Mouse (Mus musculus): Measurements from ENCODE around the gene Zdhhc1. TPM values are rescaled to one million over a fixed set of nuclear protein-coding genes. Genes with fewer than 3 reads are reported as not detected.

The Zdhhc1 gene
- polyA plus RNA-seq, 1 experiment from 2014 or later, result 40.6 TPM

GRCm38 (mm10) chr8:105469041-105469695 is 27.5 kb downstream of the Zdhhc1 start:
- no peak overlapping the region for H3K27ac ChIP-seq (ENCODE audit: low read length)
- peak; percentile 14 for ATAC-seq

DNA sequence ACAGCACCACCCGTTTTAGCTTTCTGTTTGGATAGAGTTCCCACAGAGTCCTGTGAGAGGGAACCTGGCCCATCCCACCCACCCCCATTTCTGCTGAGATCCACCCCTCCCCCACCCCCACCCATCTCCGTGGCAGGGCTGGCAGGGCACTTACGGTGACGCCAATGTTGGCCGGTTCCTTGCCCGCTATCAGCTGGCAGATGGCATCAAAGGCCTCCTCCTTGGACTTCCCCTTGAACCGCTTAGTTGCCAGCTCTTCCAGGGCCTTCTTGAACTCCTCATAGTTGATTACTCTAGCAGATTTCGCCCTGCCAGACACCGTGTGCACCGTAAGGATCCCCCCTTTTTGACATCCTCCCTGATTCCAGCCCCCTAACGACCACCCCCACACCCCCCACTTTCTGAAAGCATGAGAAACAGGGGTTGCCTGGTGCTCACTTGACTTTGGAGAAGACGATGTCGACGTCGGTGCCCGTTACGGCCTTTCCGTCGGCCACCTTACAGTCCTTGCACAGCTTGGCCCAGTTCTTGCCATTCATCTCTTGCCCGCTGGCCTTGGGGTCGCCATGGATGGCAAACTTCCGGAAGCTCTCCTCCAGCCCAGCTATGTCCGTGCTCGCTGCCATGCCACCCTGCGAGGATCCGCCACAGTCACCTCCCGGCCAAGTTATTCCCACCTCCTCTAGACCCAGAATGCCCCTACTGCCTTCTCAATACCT is 28.5 kb downstream of the Zdhhc1 start:
- DNase-seq (ENCODE audit: low spot score) (no peak), ATAC-seq (no peak)
- Histone ChIP-seq H3K36me3 (ENCODE audit: insufficient read depth, low read length) (no peaks in the 10 kb centered on the region; the same call in 1 of the 2 replicates), H3K4me1 (ENCODE audit: insufficient read depth, low read depth, low read length) (peaks cover 3% of the 10 kb centered on the region; the same call in 1 of the 2 replicates), H3K4me2 (replicated peaks; ENCODE audit: low read depth, low read length) (no peak overlapping the region), H3K9me3 (ENCODE audit: low read length) (no peaks in the 10 kb centered on the region), H3K27ac (ENCODE audit: low read length) (no peak overlapping the region), H3K4me3 (ENCODE audit: low read depth, low read length) (no peak overlapping the region), H3K9ac (replicated peaks; ENCODE audit: low read depth) (no peak overlapping the region), H3K27me3 (replicated peaks; ENCODE audit: insufficient read depth, low read length) (no peaks in the 10 kb centered on the region)
- TF ChIP-seq EP300 (IDR thresholded peaks at IDR 0.05) (no peak), CTCF (IDR thresholded peaks at IDR 0.05) (no peak)
- 88% methylated on average over 27 of the region's 27 CpGs for WGBS

More at GRCm38 (mm10) chr8:105469041-105469695, 27.5 kb downstream of the Zdhhc1 start:
- peak; percentile 66 for DNase-seq (ENCODE audit: low spot score)
- H3K4me2 ChIP-seq (replicated peaks; ENCODE audit: low read depth, low read length), result peak overlapping the region; percentile 56; the same call in 1 of the 2 replicates
- H3K36me3 ChIP-seq (ENCODE audit: insufficient read depth, low read length), result no peaks in the 10 kb centered on the region; the same call in 1 of the 2 replicates
- TF ChIP-seq CTCF (IDR thresholded peaks at IDR 0.05), result no peak
- TF ChIP-seq EP300 (IDR thresholded peaks at IDR 0.05), result no peak
- no peaks in the 10 kb centered on the region for H3K27me3 ChIP-seq (replicated peaks; ENCODE audit: insufficient read depth, low read length)
- H3K4me3 ChIP-seq (ENCODE audit: low read depth, low read length), result no peak overlapping the region
- no peaks in the 10 kb centered on the region for H3K9me3 ChIP-seq (ENCODE audit: low read length)
- no peak overlapping the region for H3K9ac ChIP-seq (replicated peaks; ENCODE audit: low read depth)
- H3K4me1 ChIP-seq (ENCODE audit: insufficient read depth, low read depth, low read length), result peaks cover 8% of the 10 kb centered on the region; the same call in 1 of the 2 replicates
- WGBS, result 42% methylated on average over 6 of the region's 6 CpGs

DNA sequence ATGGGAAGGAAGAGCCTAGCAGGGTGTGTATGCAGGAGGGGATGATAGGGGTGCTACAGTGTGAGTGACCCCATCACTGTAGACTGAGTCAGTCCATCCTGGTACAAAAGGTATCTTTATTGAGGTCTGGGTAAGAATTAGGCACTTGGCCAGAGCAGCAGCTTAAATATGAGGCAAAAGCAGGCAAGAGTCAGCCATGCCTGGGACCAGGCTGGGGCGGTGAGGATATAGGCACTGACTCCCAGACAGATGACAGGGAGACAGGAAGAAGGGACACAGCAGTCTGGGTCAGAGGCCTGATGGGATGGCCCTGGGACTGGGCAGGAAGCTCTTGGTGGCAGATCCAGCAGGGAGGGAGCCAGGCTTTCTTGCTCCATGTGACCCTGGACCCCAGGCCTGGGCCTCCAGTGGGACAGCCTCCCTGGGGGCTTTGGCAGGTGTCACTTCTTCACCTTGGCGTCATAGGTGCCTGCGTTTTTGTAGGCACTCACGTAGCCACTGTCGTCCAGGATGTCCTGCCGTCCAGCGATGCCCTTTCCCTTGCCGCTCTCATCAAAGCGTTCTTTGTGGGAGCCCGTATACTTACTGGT is 29.2 kb downstream of the Zdhhc1 start:
- no peak overlapping the region for H3K9ac ChIP-seq (replicated peaks; ENCODE audit: low read depth)
- no peak overlapping the region for H3K4me3 ChIP-seq (ENCODE audit: low read depth, low read length)
- no peaks in the 10 kb centered on the region for H3K36me3 ChIP-seq (ENCODE audit: insufficient read depth, low read length)
- WGBS, result 90% methylated on average over 10 of the region's 10 CpGs
- TF ChIP-seq EP300 (IDR thresholded peaks at IDR 0.05) (no peak), CTCF (IDR thresholded peaks at IDR 0.05) (no peak)
- ATAC-seq, result no peak
- H3K27ac ChIP-seq (ENCODE audit: low read length), result no peak overlapping the region
- no peaks in the 10 kb centered on the region for H3K9me3 ChIP-seq (ENCODE audit: low read length)
- peaks cover 3% of the 10 kb centered on the region; the same call in 1 of the 2 replicates for H3K4me1 ChIP-seq (ENCODE audit: insufficient read depth, low read depth, low read length)
- no peak overlapping the region for H3K4me2 ChIP-seq (replicated peaks; ENCODE audit: low read depth, low read length)
- no peak for DNase-seq (ENCODE audit: low spot score)
- no peaks in the 10 kb centered on the region for H3K27me3 ChIP-seq (replicated peaks; ENCODE audit: insufficient read depth, low read length)

DNA sequence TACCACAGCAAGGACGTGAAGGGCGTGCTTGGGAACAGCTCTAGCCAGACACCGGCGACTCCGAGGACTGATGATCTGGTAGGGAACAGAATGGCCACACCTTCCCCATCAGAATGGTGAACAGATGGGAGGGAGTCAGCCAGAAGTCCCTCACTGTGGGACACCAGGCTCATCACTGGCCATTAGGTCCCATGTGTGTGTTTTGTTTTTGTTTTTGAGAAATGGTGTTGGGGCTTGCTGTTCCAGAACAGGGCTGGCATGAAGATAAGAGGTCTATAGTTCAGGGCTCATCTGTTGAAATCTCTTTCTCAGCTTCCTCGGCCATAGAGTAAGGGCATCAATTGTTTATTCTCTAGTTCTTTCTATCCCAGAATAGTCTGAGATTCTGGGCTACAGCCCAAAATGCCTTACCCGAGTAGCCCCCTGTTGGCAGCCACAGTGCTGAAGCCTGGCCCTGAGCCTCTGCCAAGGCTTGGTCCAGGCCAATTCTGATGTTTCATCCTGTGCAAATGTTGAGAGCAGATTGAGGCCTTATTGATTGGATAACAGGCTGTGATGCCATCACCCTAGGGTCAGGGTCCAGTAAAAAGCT is 29.9 kb downstream of the Zdhhc1 start:
- WGBS, result 60% methylated on average over 7 of the region's 7 CpGs
- H3K36me3 ChIP-seq (ENCODE audit: insufficient read depth, low read length), result no peaks in the 10 kb centered on the region
- H3K9me3 ChIP-seq (ENCODE audit: low read length), result no peaks in the 10 kb centered on the region
- TF ChIP-seq EP300 (IDR thresholded peaks at IDR 0.05) (no peak), CTCF (IDR thresholded peaks at IDR 0.05) (0 out of 2 replicates have a peak, but pooled peaks have one; percentile 13)
- H3K4me1 ChIP-seq (ENCODE audit: insufficient read depth, low read depth, low read length), result peaks cover 3% of the 10 kb centered on the region; the same call in 1 of the 2 replicates
- no peak overlapping the region for H3K9ac ChIP-seq (replicated peaks; ENCODE audit: low read depth)
- DNase-seq (ENCODE audit: low spot score) (no peak), ATAC-seq (no peak)
- no peak overlapping the region for H3K4me3 ChIP-seq (ENCODE audit: low read depth, low read length)
- no peak overlapping the region for H3K4me2 ChIP-seq (replicated peaks; ENCODE audit: low read depth, low read length)
- H3K27me3 ChIP-seq (replicated peaks; ENCODE audit: insufficient read depth, low read length), result no peaks in the 10 kb centered on the region
- no peak overlapping the region for H3K27ac ChIP-seq (ENCODE audit: low read length)

- Histone ChIP-seq H3K4me1 (ENCODE audit: insufficient read depth, low read depth, low read length) (peaks cover 3% of the 10 kb centered on the region; the same call in 1 of the 2 replicates), H3K9me3 (ENCODE audit: low read length) (no peaks in the 10 kb centered on the region), H3K4me2 (replicated peaks; ENCODE audit: low read depth, low read length) (no peak overlapping the region), H3K27ac (ENCODE audit: low read length) (no peak overlapping the region), H3K9ac (replicated peaks; ENCODE audit: low read depth) (no peak overlapping the region), H3K4me3 (ENCODE audit: low read depth, low read length) (no peak overlapping the region), H3K27me3 (replicated peaks; ENCODE audit: insufficient read depth, low read length) (no peaks in the 10 kb centered on the region), H3K36me3 (ENCODE audit: insufficient read depth, low read length) (no peaks in the 10 kb centered on the region)
- ATAC-seq (no peak), DNase-seq (ENCODE audit: low spot score) (no peak)
- WGBS, result 81% methylated on average over 6 of the region's 6 CpGs
- TF ChIP-seq CTCF (IDR thresholded peaks at IDR 0.05) (no peak), EP300 (IDR thresholded peaks at IDR 0.05) (no peak)
These were observed 30.5 kb downstream of the Zdhhc1 start for GRCm38 (mm10) chr8:105466246-105466645.

- Histone ChIP-seq H3K4me1 (ENCODE audit: insufficient read depth, low read depth, low read length) (0 out of 2 replicates have a peak, but pooled peaks cover 3% of the 10 kb centered on the region), H3K4me3 (ENCODE audit: low read depth, low read length) (no peak overlapping the region), H3K36me3 (ENCODE audit: insufficient read depth, low read length) (no peaks in the 10 kb centered on the region), H3K4me2 (replicated peaks; ENCODE audit: low read depth, low read length) (no peak overlapping the region), H3K27me3 (replicated peaks; ENCODE audit: insufficient read depth, low read length) (no peaks in the 10 kb centered on the region), H3K9ac (replicated peaks; ENCODE audit: low read depth) (no peak overlapping the region), H3K27ac (ENCODE audit: low read length) (no peak overlapping the region), H3K9me3 (ENCODE audit: low read length) (no peaks in the 10 kb centered on the region)
- 60% methylated on average over 7 of the region's 7 CpGs for WGBS
- ATAC-seq, result no peak
- TF ChIP-seq CTCF (IDR thresholded peaks at IDR 0.05), result no peak
- TF ChIP-seq EP300 (IDR thresholded peaks at IDR 0.05), result no peak
- DNase-seq (ENCODE audit: low spot score), result no peak
These were observed 32.1 kb downstream of the Zdhhc1 start for GRCm38 (mm10) chr8:105464595-105464994.
